Mouse (Mus musculus): ENCODE measurements at regions not wholly inside any gene's neighbourhood (a gene's known extent, or its start where the extent isn't known, plus 50 kb on each side); places are given as distances from the start of the nearest gene placed in this dataset.

DNA sequence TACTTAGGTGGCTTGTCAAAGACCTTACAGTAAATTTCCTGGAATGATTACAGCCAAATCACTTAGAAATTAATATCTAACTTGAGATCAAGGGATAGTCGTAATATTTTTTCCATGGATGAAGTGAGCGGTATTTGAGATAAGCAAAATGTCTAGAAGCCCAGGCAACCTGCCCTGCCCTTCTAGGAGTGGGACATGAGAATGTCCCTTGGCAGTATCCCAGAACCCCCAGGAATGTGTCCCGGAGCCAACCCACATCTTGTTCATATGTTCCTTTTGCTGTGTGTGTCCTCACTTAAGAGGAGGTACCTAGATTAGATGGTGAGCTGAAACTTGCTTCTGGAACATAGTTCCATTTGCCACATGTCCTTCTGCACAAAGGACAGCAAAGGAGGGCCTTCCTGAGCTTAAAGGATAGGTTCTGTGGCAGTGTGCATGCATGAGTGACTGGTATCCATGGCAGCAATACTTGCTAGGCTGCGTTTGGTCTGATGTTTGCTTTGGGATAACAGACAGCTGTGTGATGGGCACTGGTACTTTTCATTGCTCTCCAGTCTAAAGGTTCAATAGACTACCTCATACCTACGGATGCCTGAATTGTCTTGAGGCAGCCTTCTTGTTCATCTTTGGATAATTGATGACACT lies 231.0 kb upstream of the Krr1 start:
- no peak for DNase-seq (ENCODE audit: low spot score in 2 of 2)

- DNase-seq (ENCODE audit: low spot score in 2 of 2) = no peak
Measured at GRCm38 (mm10) chr10:111743291-111743690, 229.2 kb upstream of the Krr1 start.

DNA sequence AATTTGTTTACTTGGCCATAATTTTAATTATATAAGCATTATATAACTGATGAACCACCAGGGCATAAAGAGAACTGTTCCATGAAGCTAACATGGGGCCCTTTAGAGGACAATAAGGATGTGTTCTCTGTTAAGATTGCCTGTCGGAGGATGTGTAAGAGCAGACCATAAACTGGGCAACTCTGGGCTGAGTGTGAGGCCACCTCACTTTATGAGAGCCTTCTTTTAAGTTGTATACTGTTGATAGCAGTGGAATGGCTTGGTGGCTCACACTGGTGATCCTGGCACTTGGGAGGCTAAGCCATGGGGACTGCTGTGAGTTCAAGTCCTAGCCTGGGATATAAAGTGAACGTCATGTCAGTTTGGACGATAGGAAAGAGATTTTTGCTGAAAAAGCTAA lies 227.3 kb upstream of the Krr1 start:
- no peak for DNase-seq (ENCODE audit: low spot score in 2 of 2)

DNA sequence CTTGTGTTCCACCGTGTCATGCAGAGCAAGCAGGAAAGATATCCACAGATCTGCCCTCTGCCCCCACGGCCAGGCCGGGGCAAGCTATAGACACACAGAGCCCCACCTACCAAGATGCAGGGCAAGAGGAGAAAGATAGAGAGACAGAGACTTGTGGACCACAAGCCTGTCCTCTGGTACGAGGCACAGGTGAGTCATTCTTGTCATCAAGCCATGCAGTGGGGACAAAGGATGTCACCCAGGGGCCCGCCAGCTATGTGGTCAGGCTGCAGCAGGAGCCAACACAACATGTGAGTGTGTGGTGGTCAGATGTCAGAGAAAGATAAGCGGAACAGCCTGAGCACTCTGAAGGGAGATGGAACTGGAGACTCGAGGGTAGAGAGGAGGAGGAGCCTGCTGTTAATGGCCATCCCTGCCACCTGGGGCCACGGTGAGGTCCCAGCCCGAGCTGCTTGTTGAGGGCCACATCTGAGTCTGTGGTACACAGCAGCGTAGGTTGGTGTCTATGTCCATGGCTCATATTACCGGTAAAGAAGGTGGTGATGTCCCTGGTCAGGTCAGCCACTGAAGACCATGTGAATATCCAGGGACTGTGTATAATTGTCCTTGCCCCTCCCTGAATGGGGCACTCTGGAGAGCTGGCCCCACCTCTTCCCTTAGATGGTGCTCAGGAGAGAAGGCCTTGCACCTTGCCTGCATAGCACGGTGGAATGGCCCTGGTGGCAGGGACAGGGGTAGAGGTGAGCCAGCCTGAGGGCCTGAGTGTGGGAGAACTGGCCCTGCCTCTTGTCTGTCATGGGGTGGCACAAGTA lies 226.2 kb upstream of the Krr1 start:
- DNase-seq (ENCODE audit: low spot score in 2 of 2) = no peak

DNA sequence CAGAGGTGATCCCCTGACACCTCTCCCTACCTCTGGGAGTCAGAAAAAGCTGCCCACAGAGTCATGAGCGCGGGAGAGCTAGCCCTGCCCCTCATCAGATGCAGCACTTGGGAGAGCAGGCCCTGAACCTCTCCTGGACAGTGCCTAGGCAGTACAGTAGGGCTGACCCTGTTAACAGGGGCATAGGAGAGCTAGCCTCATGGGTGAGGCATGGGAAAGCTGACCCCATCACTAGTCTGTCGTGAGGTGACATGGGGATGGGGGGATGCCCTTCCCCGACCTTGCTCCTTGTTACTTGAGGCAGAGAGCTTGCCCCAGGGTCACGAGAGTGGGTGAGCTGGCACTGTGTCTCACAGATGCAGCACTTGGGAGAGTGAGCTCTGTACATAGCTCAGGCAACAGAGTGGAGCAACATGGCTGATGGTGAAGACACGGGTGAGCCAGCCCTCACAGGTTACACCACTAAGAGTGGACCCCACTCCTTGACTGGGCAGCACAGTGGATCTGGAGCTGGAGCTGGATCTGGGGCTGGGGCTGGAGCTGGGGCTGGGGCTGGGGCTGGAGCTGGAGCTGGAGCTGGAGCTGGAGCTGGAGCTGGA lies 225.5 kb upstream of the Krr1 start:
- DNase-seq (ENCODE audit: low spot score in 2 of 2) = no peak

GRCm38 (mm10) chr10:111748482-111748881 lies 224.0 kb upstream of the Krr1 start:
- DNase-seq (ENCODE audit: low spot score in 2 of 2) = no peak

DNA sequence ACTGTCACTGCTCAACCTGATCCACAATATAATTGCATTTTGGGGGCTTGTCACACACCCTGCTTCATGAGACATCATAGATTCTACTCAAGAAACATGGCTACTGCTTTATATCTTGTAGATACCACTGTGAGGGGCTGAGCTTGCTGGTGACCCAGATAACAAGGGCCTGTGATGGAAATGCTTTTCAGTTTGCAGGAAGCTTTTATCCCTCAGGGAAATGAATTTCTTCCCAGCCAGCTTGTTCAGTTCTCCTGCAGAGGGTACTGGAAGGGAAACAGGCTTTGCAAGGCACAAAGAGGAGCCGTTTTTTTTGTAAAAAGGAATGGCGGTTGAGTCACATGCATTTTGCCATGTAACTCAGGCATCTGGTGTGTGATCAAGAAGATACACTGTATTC lies 218.8 kb upstream of the Krr1 start:
- DNase-seq (ENCODE audit: low spot score in 2 of 2) = no peak

DNA sequence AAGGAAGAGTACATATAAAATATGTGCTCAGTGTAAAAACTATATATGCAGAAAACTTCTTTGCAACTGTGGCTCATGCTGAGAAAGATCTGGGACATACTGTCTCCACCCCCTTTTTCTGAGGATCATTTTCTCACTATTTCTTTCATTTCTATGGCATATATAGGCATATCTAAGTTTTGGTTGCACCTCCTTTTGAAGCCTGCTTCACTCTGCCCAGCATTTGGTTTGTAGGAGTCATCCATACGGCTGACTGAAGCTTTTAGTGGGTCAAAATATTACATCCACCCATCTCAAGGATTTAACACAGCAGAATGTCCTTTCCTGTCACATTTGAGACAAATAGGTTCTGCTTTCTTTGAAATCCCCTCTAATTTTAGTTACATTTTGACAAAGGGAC lies 216.5 kb upstream of the Krr1 start:
- no peak for DNase-seq (ENCODE audit: low spot score in 2 of 2)

DNA sequence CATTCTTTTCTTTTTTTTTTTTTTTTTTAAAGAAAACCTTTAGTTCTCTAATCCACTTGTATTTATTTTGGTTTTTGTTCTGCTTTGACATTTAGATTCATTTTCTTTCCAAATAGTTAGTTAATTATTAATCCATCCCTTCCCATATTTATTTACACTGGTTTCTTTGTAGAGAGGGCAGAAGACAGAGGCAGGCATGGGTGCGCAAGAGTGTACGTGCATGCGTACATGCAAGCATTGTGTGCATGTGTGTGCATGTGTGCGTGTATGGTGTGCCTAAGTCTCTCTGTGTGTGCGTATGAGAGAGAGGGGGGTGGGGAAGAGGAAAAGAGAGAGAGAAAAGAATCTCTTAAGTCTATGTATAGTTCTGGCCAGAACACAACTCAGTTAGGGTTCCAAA lies 215.9 kb upstream of the Krr1 start:
- no peak for DNase-seq (ENCODE audit: low spot score in 2 of 2)

DNA sequence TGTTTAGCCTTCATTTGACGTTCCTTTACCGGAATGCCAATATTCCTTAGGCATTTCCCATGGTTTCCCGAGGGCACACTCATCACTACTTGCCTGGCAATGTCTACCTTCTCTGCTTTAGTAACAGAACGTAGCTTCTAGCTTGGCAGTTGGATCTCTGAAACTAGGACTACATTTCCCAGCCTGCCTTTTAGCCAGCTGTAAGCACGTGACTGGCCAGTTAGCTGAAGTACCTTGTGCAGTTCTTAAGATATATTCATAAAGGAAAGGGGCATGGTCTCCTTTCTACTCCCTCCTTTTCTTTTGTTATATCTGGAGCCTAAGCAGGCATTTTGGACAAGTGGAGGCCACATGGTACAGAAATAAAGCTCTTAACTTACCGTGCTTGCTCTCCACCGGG lies 214.8 kb upstream of the Krr1 start:
- no peak for DNase-seq (ENCODE audit: low spot score in 2 of 2)

GRCm38 (mm10) chr10:111759505-111759904 lies 213.0 kb upstream of the Krr1 start:
- no peak for DNase-seq (ENCODE audit: low spot score in 2 of 2)

DNA sequence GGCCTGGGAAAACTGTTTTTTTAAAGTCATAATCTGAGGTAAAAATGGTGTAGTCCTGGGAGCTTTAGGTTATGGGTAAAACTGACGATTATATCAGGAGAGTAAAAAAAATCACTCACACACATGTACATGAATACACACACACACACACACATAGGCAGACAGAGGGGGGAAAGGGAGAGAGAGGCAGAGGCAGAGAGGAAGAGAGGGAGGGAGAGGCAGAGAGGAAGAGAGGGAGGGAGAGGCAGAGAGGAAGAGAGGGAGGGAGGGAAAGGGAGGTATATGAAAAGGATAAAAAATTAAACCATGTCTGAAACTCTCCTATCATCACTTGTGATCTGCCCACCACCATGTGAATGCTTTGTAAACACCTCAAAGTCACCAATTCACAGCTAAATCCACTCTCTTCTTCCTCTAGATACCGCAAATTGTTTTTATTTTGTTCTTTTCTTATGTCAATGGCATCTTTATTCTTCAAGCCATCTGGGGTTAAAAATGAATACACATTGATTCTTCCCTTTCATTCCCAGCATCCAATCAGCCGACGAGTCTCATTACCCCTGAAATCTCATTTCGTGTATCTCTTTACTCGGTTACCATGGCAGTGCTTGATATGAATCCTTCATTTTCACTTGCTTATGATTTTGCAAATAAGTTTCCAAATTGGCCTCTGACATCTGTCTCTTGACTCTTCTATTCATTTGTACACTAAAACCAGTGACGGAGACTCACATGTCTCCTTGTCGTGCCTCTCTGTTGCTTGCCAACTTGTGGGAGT lies 209.5 kb upstream of the Krr1 start:
- no peak for DNase-seq (ENCODE audit: low spot score in 2 of 2)

- DNase-seq (ENCODE audit: low spot score in 2 of 2) = no peak
Measured at GRCm38 (mm10) chr10:111767011-111767720, 205.3 kb upstream of the Krr1 start.

DNA sequence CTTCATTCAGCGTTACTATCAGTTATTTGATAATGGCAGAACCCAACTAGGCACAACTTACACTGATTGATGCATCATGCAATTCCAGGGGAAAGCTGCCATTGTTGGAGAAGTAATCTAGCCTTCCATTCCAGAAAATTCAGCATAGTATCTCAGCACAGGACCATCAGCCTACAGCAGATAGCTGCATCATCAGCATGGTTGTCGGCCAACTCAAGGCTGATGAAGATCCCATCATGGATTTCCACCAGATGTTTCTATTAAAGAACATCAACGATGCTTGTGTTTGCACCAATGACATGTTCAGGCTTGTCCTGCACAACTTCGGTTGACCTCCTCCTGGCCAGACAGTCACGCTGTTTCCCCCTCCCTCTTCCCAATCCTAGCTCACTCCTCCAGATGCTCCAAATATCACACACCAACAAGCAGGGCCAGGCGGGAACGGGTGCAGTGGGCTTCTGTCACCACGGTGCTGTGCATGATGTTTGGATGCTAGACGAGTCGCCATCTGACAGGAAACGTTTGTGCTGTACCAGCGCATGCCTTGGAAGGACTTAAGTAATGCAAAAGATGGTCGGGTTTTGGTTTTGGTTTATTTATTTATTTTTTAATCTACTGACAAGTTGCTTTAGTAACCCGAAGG lies 204.5 kb upstream of the Krr1 start:
- no peak for DNase-seq (ENCODE audit: low spot score in 2 of 2)

GRCm38 (mm10) chr10:111769486-111770002 lies 202.9 kb upstream of the Krr1 start:
- no peak for DNase-seq (ENCODE audit: low spot score in 2 of 2)

DNA sequence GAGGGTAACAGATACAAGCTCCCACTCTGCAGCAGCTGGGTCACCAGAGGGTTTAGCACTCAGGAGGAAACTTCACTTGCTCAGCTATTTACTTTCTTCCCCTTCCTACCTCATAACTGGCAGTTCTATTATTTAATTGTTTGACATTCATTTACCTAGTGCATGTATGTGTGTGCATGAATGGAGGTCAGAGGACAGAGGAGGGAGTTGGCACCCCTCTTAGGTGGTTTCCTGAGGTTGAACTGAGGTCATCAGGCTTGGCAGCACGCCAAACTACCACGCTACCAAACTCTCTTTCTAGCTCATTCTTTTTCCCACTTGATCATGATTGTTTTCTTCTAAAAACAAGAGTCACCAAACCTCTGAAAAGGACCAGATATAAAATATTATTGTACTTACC lies 202.4 kb upstream of the Krr1 start:
- no peak for DNase-seq (ENCODE audit: low spot score in 2 of 2)

DNA sequence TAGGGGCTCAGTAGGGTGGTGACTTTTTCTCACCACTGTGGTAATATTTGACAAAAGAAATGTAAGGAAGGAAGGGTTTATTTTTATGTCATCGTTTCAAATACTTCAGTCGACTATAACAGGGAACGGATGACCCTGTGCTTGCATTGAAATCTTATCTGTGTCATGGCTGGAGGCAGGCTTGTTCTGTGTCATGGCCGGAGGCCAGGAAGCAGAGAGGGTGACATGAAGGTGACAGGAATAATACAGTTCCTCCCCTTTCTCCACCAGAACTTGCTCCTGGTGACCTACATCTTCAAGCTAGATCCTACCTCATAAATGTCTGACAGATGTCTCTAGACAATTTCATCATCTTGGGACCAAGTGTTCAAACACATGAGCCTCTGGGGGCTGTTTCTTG lies 201.5 kb upstream of the Krr1 start:
- no peak for DNase-seq (ENCODE audit: low spot score in 2 of 2)

- DNase-seq (ENCODE audit: low spot score in 2 of 2) = no peak
Measured at GRCm38 (mm10) chr10:111777559-111777958, 194.9 kb upstream of the Krr1 start.

DNA sequence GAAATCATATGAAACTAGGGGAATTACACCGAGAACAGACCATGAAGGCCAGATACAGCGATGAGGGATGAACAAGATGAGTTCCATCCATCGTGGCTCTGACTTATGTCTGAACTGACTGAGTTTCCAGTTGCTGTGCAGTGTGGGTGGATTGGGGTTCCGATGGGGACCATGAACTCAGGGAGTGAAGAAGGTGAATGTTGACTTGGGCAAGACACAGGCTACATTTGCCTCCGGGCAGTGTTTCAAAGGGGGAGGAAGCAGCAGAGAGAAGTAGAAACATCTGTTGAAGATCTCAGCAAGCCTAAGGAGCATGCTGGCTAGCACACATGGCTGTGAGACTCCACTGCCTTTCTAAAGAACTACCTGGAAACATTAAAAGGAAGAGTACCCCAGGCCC lies 194.4 kb upstream of the Krr1 start:
- DNase-seq (ENCODE audit: low spot score in 2 of 2) = no peak

- no peak for DNase-seq (ENCODE audit: low spot score in 2 of 2)
Measured at GRCm38 (mm10) chr10:111779956-111780355, 192.5 kb upstream of the Krr1 start.
